Mouse (Mus musculus): ENCODE results near the gene Skap1.

- TF ChIP-seq CTCF (IDR thresholded peaks at IDR 0.05; ENCODE audit: low read depth, low read length) (no peak), POLR2A (IDR thresholded peaks at IDR 0.05; ENCODE audit: insufficient read depth, low read length) (no peak)
Observed at GRCm38 (mm10) chr11:96553091-96553490, 88.7 kb downstream of the Skap1 start.

Data from ES-Bruce4 (cell line).